Mouse (Mus musculus): ENCODE results near the gene Trim15. TPM values are rescaled to one million over a fixed set of nuclear protein-coding genes. Genes with fewer than 3 reads are reported as not detected.
"Not testable (repeated sequence)": the region's sequence is repeated elsewhere in the genome, so short reads cannot be mapped to it uniquely, and the experiment has no call there.

The Trim15 gene
- polyA plus RNA-seq, 1 experiment = not detected

- H3K4me3 ChIP-seq (ENCODE audit: insufficient read depth, low read depth, low read length) = no peak overlapping the region
- TF ChIP-seq CTCF (IDR thresholded peaks at IDR 0.05; ENCODE audit: insufficient read depth, low read depth, low read length) (no peak), POLR2A (IDR thresholded peaks at IDR 0.05; ENCODE audit: insufficient read depth, low read depth, low read length) (no peak)
- peaks cover 2% of the 10 kb centered on the region; the same call in 1 of the 2 replicates for H3K4me1 ChIP-seq (ENCODE audit: control insufficient read depth, insufficient read depth, low read length)
- no peak overlapping the region for H3K27ac ChIP-seq (ENCODE audit: insufficient read depth, low read depth, low read length)
- 92% methylated on average over 5 of the region's 5 CpGs for WGBS
Observed at GRCm38 (mm10) chr17:36839001-36839400, 28.0 kb downstream of the Trim15 start.

DNA sequence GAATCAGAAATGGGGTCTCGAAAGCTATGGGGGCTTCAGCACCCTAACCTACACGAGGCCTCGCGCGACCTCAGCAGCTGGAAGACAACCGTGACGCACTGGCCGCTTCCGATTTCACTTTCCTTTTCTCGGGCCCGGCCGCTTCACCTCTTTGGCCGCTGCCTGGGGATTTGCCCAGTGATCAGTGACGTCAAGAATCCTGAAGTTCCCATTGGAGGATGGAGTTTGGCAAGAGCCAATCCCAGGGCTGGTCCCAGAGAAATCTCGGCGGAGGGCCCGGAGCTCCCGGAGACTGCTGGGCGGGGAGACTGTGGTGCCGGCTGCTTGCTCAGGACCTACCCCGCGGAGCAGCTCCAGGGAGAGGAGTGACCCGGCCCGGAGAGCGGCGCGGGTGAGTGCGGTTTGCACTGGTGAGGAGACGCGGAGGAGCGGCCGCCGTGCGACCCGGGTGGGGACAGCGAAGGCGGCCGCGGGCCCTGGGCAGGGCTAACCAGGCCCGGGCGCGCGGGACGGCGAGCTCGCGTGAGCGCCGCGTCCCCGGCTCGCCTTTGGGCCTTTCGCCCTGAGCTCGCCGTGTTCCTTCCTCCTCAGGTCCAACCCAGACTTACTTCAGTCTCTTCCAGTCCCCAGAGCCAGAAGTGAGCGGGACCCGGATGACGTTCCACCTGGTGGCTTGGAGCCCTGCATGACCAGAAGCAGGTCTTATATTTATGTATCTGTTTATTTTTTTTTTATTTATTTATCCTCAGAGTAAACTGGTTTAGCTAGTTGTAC is 29.9 kb downstream of the Trim15 start, which contains the start of gene Trim26:
Gene Trim26, plus strand, starts transcription at position 261 of the 774 bp plus-strand sequence.
- Histone ChIP-seq H3K4me3 (ENCODE audit: insufficient read depth, low read depth, low read length) (peak within 1 kb of the TSS; percentile 97), H3K4me1 (ENCODE audit: control insufficient read depth, insufficient read depth, low read length) (peaks cover 2% of the 10 kb centered on the region; the same call in 1 of the 2 replicates), H3K27ac (ENCODE audit: insufficient read depth, low read depth, low read length) (peak within 1 kb of the TSS; percentile 84)
- WGBS = under 1% methylated on average over 58 of the region's 58 CpGs
- TF ChIP-seq CTCF (IDR thresholded peaks at IDR 0.05; ENCODE audit: insufficient read depth, low read depth, low read length) (no peak), POLR2A (IDR thresholded peaks at IDR 0.05; ENCODE audit: insufficient read depth, low read depth, low read length) (peak; percentile 91)

DNA sequence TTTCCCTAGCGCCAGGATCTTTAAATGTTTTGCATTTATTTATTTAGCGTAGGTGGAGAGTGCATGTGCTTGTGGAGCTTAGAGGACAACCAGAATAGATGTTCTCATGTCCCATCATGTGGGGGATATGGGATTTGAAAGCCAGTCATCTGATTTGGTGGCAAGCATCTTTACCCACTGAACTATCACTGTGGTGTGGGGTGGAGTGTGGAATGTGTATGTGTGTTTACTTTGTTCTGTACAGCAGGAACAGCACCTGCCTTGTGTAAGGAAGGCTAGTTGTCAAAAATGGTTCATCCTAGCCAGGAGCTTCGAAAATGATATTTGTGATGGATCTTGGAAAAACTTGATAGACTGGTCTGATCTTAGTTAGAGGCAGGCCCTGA is 30.6 kb downstream of the Trim15 start:
- Histone ChIP-seq H3K4me1 (ENCODE audit: control insufficient read depth, insufficient read depth, low read length) (peaks cover 2% of the 10 kb centered on the region; the same call in 1 of the 2 replicates), H3K27ac (ENCODE audit: insufficient read depth, low read depth, low read length) (peak overlapping the region; percentile 84), H3K4me3 (ENCODE audit: insufficient read depth, low read depth, low read length) (peak overlapping the region; percentile 97)
- WGBS = 10% methylated on average over 3 of the region's 3 CpGs
- TF ChIP-seq POLR2A (IDR thresholded peaks at IDR 0.05; ENCODE audit: insufficient read depth, low read depth, low read length) (no peak), CTCF (IDR thresholded peaks at IDR 0.05; ENCODE audit: insufficient read depth, low read depth, low read length) (no peak)

GRCm38 (mm10) chr17:36835591-36836426 is 31.2 kb downstream of the Trim15 start:
- no peak for TF ChIP-seq POLR2A (IDR thresholded peaks at IDR 0.05; ENCODE audit: insufficient read depth, low read depth, low read length)
- no peak for TF ChIP-seq CTCF (IDR thresholded peaks at IDR 0.05; ENCODE audit: insufficient read depth, low read depth, low read length)
- 39% methylated on average over 12 of the region's 12 CpGs for WGBS
- H3K4me1 ChIP-seq (ENCODE audit: control insufficient read depth, insufficient read depth, low read length) = peaks cover 2% of the 10 kb centered on the region; the same call in 1 of the 2 replicates
- peak overlapping the region; percentile 84; the same call in 1 of the 2 replicates for H3K27ac ChIP-seq (ENCODE audit: insufficient read depth, low read depth, low read length)
- H3K4me3 ChIP-seq (ENCODE audit: insufficient read depth, low read depth, low read length) = no peak overlapping the region

- no peaks in the 10 kb centered on the region; the same call in 1 of the 2 replicates for H3K4me1 ChIP-seq (ENCODE audit: control insufficient read depth, insufficient read depth, low read length)
- no peak overlapping the region for H3K27ac ChIP-seq (ENCODE audit: insufficient read depth, low read depth, low read length)
- 58% methylated on average over 4 of the region's 4 CpGs for WGBS
- TF ChIP-seq POLR2A (IDR thresholded peaks at IDR 0.05; ENCODE audit: insufficient read depth, low read depth, low read length) (no peak), CTCF (IDR thresholded peaks at IDR 0.05; ENCODE audit: insufficient read depth, low read depth, low read length) (no peak)
- H3K4me3 ChIP-seq (ENCODE audit: insufficient read depth, low read depth, low read length) = no peak overlapping the region
Observed at GRCm38 (mm10) chr17:36832694-36833093, 34.3 kb downstream of the Trim15 start.

- peaks cover 2% of the 10 kb centered on the region; the same call in 1 of the 2 replicates for H3K4me1 ChIP-seq (ENCODE audit: control insufficient read depth, insufficient read depth, low read length)
- no peak overlapping the region for H3K27ac ChIP-seq (ENCODE audit: insufficient read depth, low read depth, low read length)
- no peak for TF ChIP-seq POLR2A (IDR thresholded peaks at IDR 0.05; ENCODE audit: insufficient read depth, low read depth, low read length)
- no peak for TF ChIP-seq CTCF (IDR thresholded peaks at IDR 0.05; ENCODE audit: insufficient read depth, low read depth, low read length)
- no peak overlapping the region for H3K4me3 ChIP-seq (ENCODE audit: insufficient read depth, low read depth, low read length)
- 87% methylated on average over 3 of the region's 3 CpGs for WGBS
Observed at GRCm38 (mm10) chr17:36830470-36830869, 36.5 kb downstream of the Trim15 start.

DNA sequence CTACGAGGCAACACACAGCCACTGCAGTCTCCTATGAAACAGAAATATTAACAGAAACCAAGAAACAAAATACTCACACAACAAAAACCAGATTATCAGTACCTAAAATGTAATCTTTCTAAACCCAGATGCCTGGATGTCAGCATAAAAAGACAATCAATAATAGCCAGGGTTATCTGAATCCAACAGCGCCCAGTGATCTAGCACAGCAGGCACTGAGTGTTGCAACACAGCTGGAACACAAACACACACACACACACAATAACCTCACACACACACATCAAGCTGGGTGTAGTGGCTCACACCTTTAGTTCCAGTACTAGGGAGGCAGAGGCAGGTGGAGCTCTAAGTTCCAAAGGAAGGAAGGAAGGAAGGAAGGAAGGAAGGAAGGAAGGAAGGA is 38.5 kb downstream of the Trim15 start:
- TF ChIP-seq CTCF (IDR thresholded peaks at IDR 0.05; ENCODE audit: insufficient read depth, low read depth, low read length) = no peak
- no peak for TF ChIP-seq POLR2A (IDR thresholded peaks at IDR 0.05; ENCODE audit: insufficient read depth, low read depth, low read length)
- Histone ChIP-seq H3K4me3 (ENCODE audit: insufficient read depth, low read depth, low read length) (no peak overlapping the region), H3K4me1 (ENCODE audit: control insufficient read depth, insufficient read depth, low read length) (peaks cover 2% of the 10 kb centered on the region; the same call in 1 of the 2 replicates), H3K27ac (ENCODE audit: insufficient read depth, low read depth, low read length) (no peak overlapping the region)
- 85% methylated on average over 2 of the region's 2 CpGs for WGBS

DNA sequence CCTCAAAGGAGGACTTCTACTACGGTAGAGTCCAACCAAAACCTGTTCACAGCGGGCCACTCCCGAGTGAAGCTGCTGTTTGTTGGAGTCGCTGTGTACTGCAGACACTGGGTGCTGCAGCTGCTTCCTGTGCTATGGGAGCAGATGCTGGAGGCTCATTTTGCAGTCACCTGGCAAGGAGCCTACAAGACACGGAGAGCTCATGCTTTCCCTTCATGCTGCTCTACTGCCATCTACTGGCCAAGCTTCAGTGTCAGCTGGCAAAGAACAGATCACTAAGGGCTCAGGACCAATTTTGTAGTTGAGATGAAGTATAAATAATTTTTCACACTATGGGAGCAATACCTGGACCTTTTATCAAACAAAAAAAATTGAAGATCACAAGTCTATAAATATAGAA is 41.0 kb downstream of the Trim15 start:
- H3K4me1 ChIP-seq (ENCODE audit: control insufficient read depth, insufficient read depth, low read length); H3K27ac ChIP-seq (ENCODE audit: insufficient read depth, low read depth, low read length); H3K4me3 ChIP-seq (ENCODE audit: insufficient read depth, low read depth, low read length): not testable (repeated sequence)
- WGBS = 6% methylated on average over 5 of the region's 5 CpGs

GRCm38 (mm10) chr17:36825525-36825924 is 41.5 kb downstream of the Trim15 start:
- Histone ChIP-seq H3K27ac (ENCODE audit: insufficient read depth, low read depth, low read length) (no peak overlapping the region), H3K4me3 (ENCODE audit: insufficient read depth, low read depth, low read length) (no peak overlapping the region), H3K4me1 (ENCODE audit: control insufficient read depth, insufficient read depth, low read length) (peaks cover 2% of the 10 kb centered on the region; the same call in 1 of the 2 replicates)
- TF ChIP-seq POLR2A (IDR thresholded peaks at IDR 0.05; ENCODE audit: insufficient read depth, low read depth, low read length) (no peak), CTCF (IDR thresholded peaks at IDR 0.05; ENCODE audit: insufficient read depth, low read depth, low read length) (no peak)
- 28% methylated on average over 4 of the region's 4 CpGs for WGBS

All from olfactory bulb, adult 2 months (tissue).